Mouse (Mus musculus) lung, embryonic 14.5 days (tissue): ENCODE data around the gene Foxp1. TPM values are rescaled to one million over a fixed set of nuclear protein-coding genes. Genes with fewer than 3 reads are reported as not detected.

Source experiments
- ATAC-seq: fragments of 200-750 bp; cut with Nextera tagmentation; 2 replicates; pipeline ENCODE4 v1.8.0; 2017; ENCODE audit warnings: mild to moderate bottlenecking, moderate TSS enrichment, moderate library complexity; ENCODE audit not compliant: insufficient read depth
- DNase-seq: peaks from one replicate; pipeline ENCODE4 v3.0.0-alpha.2; 2015
- H3K27ac ChIP-seq: fragments of 300-500 bp; sonication (generic); 2 replicates; pipeline ENCODE4 v1.5.1; 2014; ENCODE audit warnings: low read depth, mild to moderate bottlenecking, moderate library complexity
- H3K27me3 ChIP-seq: fragments of 300-500 bp; sonication (generic); 2 replicates; pipeline ENCODE4 v1.6.1; 2014; ENCODE audit warnings: low read length, control low read depth; ENCODE audit not compliant: insufficient read depth
- H3K36me3 ChIP-seq: fragments of 300-500 bp; sonication (generic); 2 replicates; pipeline ENCODE4 v1.6.1; 2014; ENCODE audit warnings: control low read depth; ENCODE audit not compliant: insufficient read depth
- H3K4me1 ChIP-seq: fragments of 300-500 bp; sonication (generic); 2 replicates; pipeline ENCODE4 v1.6.1; 2014; ENCODE audit warnings: antibody characterized with exemption, control low read depth; ENCODE audit not compliant: insufficient read depth
- H3K4me2 ChIP-seq: fragments of 300-500 bp; sonication (generic); 2 replicates; pipeline ENCODE4 v1.6.1; 2014; ENCODE audit warnings: mild to moderate bottlenecking
- H3K4me3 ChIP-seq: fragments of 300-500 bp; sonication (generic); 2 replicates; pipeline ENCODE4 v1.5.1; 2014; ENCODE audit warnings: low read depth, low read length
- H3K9ac ChIP-seq: fragments of 300-500 bp; sonication (generic); 2 replicates; pipeline ENCODE4 v1.6.1; 2014
- H3K9me3 ChIP-seq: fragments of 300-500 bp; sonication (generic); 2 replicates; pipeline ENCODE4 v1.6.1; 2016; ENCODE audit warnings: low read depth, low read length, control low read depth
- CTCF ChIP-seq: IDR thresholded peaks from 2 replicates; pipeline ENCODE4 v1.5.1; 2016; ENCODE audit warnings: antibody characterized with exemption, low read depth
- WGBS: fragments of 180-500 bp; shearing (Covaris S2); extraction: QIAGEN DNeasy Blood & Tissue Kit; methylation state at CpG from one replicate; pipeline ENCODE4 v1.1.7; 2014; 5-methylcytosine and 5-hydroxymethylcytosine counted together
- polyA plus RNA-seq: library from polyadenylated mRNA; unstranded; fragments of >200 nt; fragmentation: Nextera tagmentation; extraction: Ambion mirVana; gene quantifications from 2 replicates; pipeline ENCODE4 v1.2.1, GENCODE M21; 2014

Foxp1 gene
- polyA plus RNA-seq, 1 experiment from 2014 or later: 111 TPM

DNA sequence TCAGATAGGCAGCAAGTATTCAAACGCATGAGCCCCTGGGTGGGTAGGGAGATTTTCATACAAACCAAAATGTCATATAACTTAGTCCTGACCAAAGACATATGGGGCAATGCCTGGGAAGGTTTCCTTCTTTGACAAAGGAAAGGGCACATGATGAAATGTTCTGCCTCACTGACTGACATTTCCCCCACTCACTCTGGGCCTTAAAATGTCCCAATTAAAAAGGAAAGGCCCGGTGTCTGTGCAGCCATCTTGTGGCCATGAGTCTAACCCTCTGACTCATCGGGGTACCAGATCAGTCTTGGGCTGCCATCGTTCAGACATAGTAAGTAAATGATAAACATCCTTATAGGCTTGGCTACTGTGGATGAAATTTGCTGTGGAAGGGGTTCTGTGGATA lies 310.1 kb downstream of the Foxp1 start:
- H3K27me3 ChIP-seq: no peaks in the 10 kb centered on the region
- no peak overlapping the region for H3K9ac ChIP-seq
- no peak for TF ChIP-seq CTCF
- no peak overlapping the region for H3K4me3 ChIP-seq
- no peak overlapping the region for H3K4me2 ChIP-seq
- H3K27ac ChIP-seq: no peak overlapping the region
- no peaks in the 10 kb centered on the region for H3K36me3 ChIP-seq
- WGBS: 84% methylated on average over 4 of the region's 4 CpGs
- no peak for DNase-seq
- no peaks in the 10 kb centered on the region for H3K9me3 ChIP-seq
- no peak for ATAC-seq
- H3K4me1 ChIP-seq: peaks cover 2% of the 10 kb centered on the region

- Histone ChIP-seq H3K9me3 (no peaks in the 10 kb centered on the region), H3K36me3 (no peaks in the 10 kb centered on the region), H3K4me2 (no peak overlapping the region), H3K27me3 (no peaks in the 10 kb centered on the region), H3K27ac (no peak overlapping the region), H3K4me3 (no peak overlapping the region), H3K4me1 (peaks cover 7% of the 10 kb centered on the region), H3K9ac (no peak overlapping the region)
- WGBS: 75% methylated on average over 5 of the region's 5 CpGs
- ATAC-seq: no peak
- no peak for TF ChIP-seq CTCF
- no peak for DNase-seq
Measured at GRCm38 (mm10) chr6:99211663-99212333, 310.7 kb downstream of the Foxp1 start.

DNA sequence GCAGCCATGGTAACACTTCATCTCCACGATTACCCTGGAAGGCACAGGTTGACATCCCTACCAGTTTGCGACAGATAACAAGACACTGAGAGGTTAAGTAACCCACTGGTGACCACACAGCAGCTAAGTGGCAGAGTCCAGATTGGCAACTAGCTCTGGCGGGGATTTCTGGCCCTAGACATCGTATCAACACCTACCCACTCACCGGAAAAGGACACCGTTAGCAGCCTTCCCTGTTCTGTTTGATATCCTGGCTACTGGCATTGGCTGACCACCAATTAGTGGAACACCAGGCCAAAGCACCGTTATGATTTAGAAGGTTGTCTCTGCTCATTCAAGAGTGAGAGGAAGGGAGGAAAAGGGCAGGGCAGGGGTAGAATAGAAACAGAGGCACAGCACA lies 312.4 kb downstream of the Foxp1 start:
- Histone ChIP-seq H3K27me3 (no peaks in the 10 kb centered on the region), H3K9ac (no peak overlapping the region), H3K36me3 (no peaks in the 10 kb centered on the region), H3K4me3 (no peak overlapping the region), H3K4me1 (peaks cover 22% of the 10 kb centered on the region), H3K27ac (no peak overlapping the region), H3K9me3 (no peaks in the 10 kb centered on the region), H3K4me2 (no peak overlapping the region)
- no peak for DNase-seq
- TF ChIP-seq CTCF: no peak
- WGBS: 74% methylated on average over 7 of the region's 7 CpGs
- no peak for ATAC-seq

DNA sequence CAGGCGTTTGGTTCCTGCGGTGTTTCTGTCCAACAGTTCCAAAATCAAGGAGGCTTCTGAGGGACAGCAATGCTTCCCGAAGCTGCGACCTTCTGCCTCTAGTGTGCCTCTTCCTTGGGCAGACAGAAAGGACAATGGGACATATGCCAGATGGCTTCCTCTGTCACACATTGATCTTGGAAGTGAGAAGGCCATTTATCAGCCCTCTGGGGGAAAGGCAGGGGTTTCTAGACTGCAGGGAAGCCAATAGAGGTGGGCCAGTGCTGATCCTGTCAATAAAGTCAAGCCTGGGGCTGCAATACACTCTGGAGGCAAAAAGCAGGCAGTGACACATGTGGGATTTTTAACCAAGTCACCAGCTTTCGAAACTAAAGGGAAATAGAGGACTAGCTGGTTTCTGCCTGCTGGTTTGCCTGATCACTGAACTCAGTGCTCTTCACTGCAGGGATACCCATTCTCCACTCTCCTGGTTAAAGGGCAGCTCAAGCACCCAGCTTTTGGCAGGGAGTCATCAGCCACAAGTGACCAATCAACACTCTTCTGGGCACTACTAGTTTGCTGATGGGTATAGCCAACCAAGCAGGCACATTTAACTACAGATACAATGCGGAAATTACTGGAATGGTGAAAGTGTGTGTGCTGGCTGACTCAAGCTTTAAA lies 315.2 kb downstream of the Foxp1 start:
- H3K9ac ChIP-seq: no peak overlapping the region
- TF ChIP-seq CTCF: no peak
- no peak overlapping the region for H3K27ac ChIP-seq
- 44% methylated on average over 6 of the region's 6 CpGs for WGBS
- peak; percentile 21 for DNase-seq
- H3K4me2 ChIP-seq: no peak overlapping the region
- no peaks in the 10 kb centered on the region for H3K9me3 ChIP-seq
- no peak for ATAC-seq
- no peak overlapping the region for H3K4me3 ChIP-seq
- H3K4me1 ChIP-seq: peaks cover 41% of the 10 kb centered on the region
- no peaks in the 10 kb centered on the region for H3K36me3 ChIP-seq
- no peaks in the 10 kb centered on the region for H3K27me3 ChIP-seq

DNA sequence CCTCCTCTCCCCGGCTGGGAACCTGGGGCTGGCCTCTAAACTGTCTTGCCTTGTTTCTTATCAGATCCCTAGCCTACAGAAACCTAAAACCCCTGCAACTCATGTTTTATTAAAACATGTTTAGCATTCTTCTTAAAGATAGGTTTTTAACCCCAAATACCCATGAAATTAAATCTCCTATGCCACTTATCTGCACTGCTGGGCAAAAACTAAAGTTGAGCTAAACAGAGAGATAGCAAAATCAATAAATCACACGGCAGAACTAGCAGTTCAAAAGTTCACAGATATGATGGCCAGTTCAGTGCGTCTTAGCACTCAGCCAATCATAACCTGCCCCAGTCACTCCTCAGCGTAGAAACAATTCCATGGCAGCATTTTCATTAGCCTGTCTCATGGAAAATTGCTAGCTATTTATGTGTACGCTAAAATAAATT lies 316.1 kb downstream of the Foxp1 start:
- DNase-seq (peak; percentile 30), ATAC-seq (no peak)
- peaks cover 41% of the 10 kb centered on the region for H3K4me1 ChIP-seq
- no peak overlapping the region for H3K9ac ChIP-seq
- peak overlapping the region; percentile 58; the same call in 1 of the 2 replicates for H3K4me2 ChIP-seq
- H3K36me3 ChIP-seq: no peaks in the 10 kb centered on the region
- no peaks in the 10 kb centered on the region for H3K9me3 ChIP-seq
- WGBS: 26% methylated on average over 5 of the region's 5 CpGs
- TF ChIP-seq CTCF: no peak
- H3K4me3 ChIP-seq: no peak overlapping the region
- no peak overlapping the region for H3K27ac ChIP-seq
- H3K27me3 ChIP-seq: no peaks in the 10 kb centered on the region

- TF ChIP-seq CTCF: no peak
- peak overlapping the region; percentile 51; the same call in 1 of the 2 replicates for H3K27ac ChIP-seq
- ATAC-seq: no peak; the same call in 1 of the 2 replicates
- peak; percentile 43 for DNase-seq
- H3K9ac ChIP-seq: 0 out of 2 replicates have a peak overlapping the region, but pooled peaks have one; percentile 10
- H3K4me2 ChIP-seq: peak overlapping the region; percentile 58
- H3K27me3 ChIP-seq: no peaks in the 10 kb centered on the region
- no peaks in the 10 kb centered on the region for H3K9me3 ChIP-seq
- no peaks in the 10 kb centered on the region for H3K36me3 ChIP-seq
- 15% methylated on average over 13 of the region's 13 CpGs for WGBS
- no peak overlapping the region; the same call in 1 of the 2 replicates for H3K4me3 ChIP-seq
- H3K4me1 ChIP-seq: peaks cover 41% of the 10 kb centered on the region
Measured at GRCm38 (mm10) chr6:99205587-99206436, 316.7 kb downstream of the Foxp1 start.
